Comparison of ENCODE assay signal across 8 mouse cellular contexts in the genomic region with DNA sequence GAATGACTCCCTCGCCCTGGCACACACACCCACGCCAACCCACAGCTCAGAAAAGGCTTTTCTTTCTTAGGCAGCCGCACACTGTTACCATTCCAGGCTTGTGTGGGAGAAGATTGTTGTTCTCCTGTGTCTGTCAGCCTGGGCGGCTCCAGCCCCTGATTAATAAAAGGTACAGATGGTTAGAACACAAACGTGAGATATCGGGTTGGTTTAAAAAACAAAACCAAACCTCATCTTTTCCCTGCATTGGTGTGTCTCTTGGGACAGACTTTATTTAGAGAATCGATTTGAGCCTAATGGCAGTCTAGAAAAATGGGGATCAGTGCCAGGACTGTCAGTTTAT. TPM values are rescaled to one million over a fixed set of nuclear protein-coding genes. Genes with fewer than 3 reads are reported as not detected.
A peak's percentile ranks its signal among the peaks of the same experiment; 100 is the strongest.
DNase-seq lines count a peak whose midpoint lies in the region; ATAC-seq and TF ChIP-seq lines count a peak whose summit lies in the region.

No protein-coding gene starts in this region.

- no peaks in the 10 kb centered on the region for H3K27me3 ChIP-seq in forebrain, postnatal 0 days (ENCODE audit: insufficient read depth, low read length)
- no peaks in the 10 kb centered on the region for H3K27me3 ChIP-seq in kidney, embryonic 15.5 days
- H3K27me3 ChIP-seq in limb, embryonic 14.5 days (ENCODE audit: control insufficient read depth, insufficient read depth, low read length) = no peaks in the 10 kb centered on the region
- no peaks in the 10 kb centered on the region for H3K27me3 ChIP-seq in neural tube, embryonic 11.5 days (ENCODE audit: control insufficient read depth, insufficient read depth, low read length)

- H3K27ac ChIP-seq in forebrain, postnatal 0 days (ENCODE audit: low read depth, low read length) = peak overlapping the region; percentile 96
- H3K27ac ChIP-seq in kidney, embryonic 15.5 days = peak overlapping the region; percentile 82
- H3K27ac ChIP-seq in limb, embryonic 14.5 days (replicated peaks; ENCODE audit: low read depth, low read length) = no peak overlapping the region
- H3K27ac ChIP-seq in neural tube, embryonic 11.5 days (ENCODE audit: low read depth, low read length) = 0 out of 2 replicates have a peak overlapping the region, but pooled peaks have one; percentile 39

- no peaks in the 10 kb centered on the region for H3K9me3 ChIP-seq in forebrain, postnatal 0 days (ENCODE audit: low read length)
- H3K9me3 ChIP-seq in kidney, embryonic 15.5 days (replicated peaks) = no peaks in the 10 kb centered on the region
- H3K9me3 ChIP-seq in limb, embryonic 14.5 days (ENCODE audit: control insufficient read depth, low read length) = no peaks in the 10 kb centered on the region
- no peaks in the 10 kb centered on the region for H3K9me3 ChIP-seq in neural tube, embryonic 11.5 days (ENCODE audit: control insufficient read depth, low read length)

- peaks cover 8% of the 10 kb centered on the region for H3K4me1 ChIP-seq in forebrain, postnatal 0 days (ENCODE audit: insufficient read depth)
- 0 out of 2 replicates have a peak, but pooled peaks cover 6% of the 10 kb centered on the region for H3K4me1 ChIP-seq in kidney, embryonic 15.5 days
- H3K4me1 ChIP-seq in limb, embryonic 14.5 days (ENCODE audit: control insufficient read depth, insufficient read depth, low read length) = no peaks in the 10 kb centered on the region
- H3K4me1 ChIP-seq in neural tube, embryonic 11.5 days (ENCODE audit: control insufficient read depth, insufficient read depth, low read length) = peaks cover 4% of the 10 kb centered on the region; the same call in 1 of the 2 replicates

- peak overlapping the region; percentile 84 for H3K4me2 ChIP-seq in forebrain, postnatal 0 days (ENCODE audit: low read depth)
- peak overlapping the region; percentile 92 for H3K4me2 ChIP-seq in kidney, embryonic 15.5 days
- peak overlapping the region; percentile 72 for H3K4me2 ChIP-seq in limb, embryonic 14.5 days (replicated peaks; ENCODE audit: low read depth, low read length, severe bottlenecking)
- peak overlapping the region; percentile 87 for H3K4me2 ChIP-seq in neural tube, embryonic 11.5 days (ENCODE audit: low read depth)

- peak; percentile 34 for DNase-seq in embryo, embryonic 10 days (ENCODE audit: low spot score)
- DNase-seq in embryo, embryonic 9.5 days (ENCODE audit: extremely low spot score) = no peak
- peak; percentile 6 for DNase-seq in c-Kit-negative CD71-positive TER-119-positive erythroid progenitor cells, embryonic 14.5 days (ENCODE audit: low read depth, low spot score)
- DNase-seq in forebrain, postnatal 0 days = peak; percentile 73
- peak; percentile 6 for DNase-seq in limb, embryonic 14.5 days (ENCODE audit: low spot score)
- no peak for DNase-seq in neural tube, embryonic 11.5 days (ENCODE audit: low spot score)

- ATAC-seq in forebrain, postnatal 0 days = no peak
- no peak for ATAC-seq in kidney, embryonic 15.5 days (replicated peaks; ENCODE audit: low FRiP score)
- ATAC-seq in limb, embryonic 14.5 days (ENCODE audit: low FRiP score, low read depth) = no peak
- no peak for ATAC-seq in neural tube, embryonic 11.5 days (ENCODE audit: insufficient read depth, low FRiP score, low TSS enrichment)
- no peak for ATAC-seq in megakaryocyte progenitor cell, adult 5-6 weeks (replicated peaks; ENCODE audit: poor library complexity)

- TF ChIP-seq CTCF in forebrain, postnatal 0 days (IDR thresholded peaks at IDR 0.05; ENCODE audit: low read depth) = no peak

- TF ChIP-seq POLR2A in limb, embryonic 14.5 days (IDR thresholded peaks at IDR 0.05; ENCODE audit: borderline replicate concordance, extremely low read depth, insufficient read depth, insufficient read length) = no peak

- peak overlapping the region; percentile 90 for H3K9ac ChIP-seq in forebrain, postnatal 0 days
- peak overlapping the region; percentile 68 for H3K9ac ChIP-seq in kidney, embryonic 15.5 days
- H3K9ac ChIP-seq in limb, embryonic 14.5 days (ENCODE audit: low read depth, low read length, severe bottlenecking) = peak overlapping the region; percentile 77
- peak overlapping the region; percentile 81 for H3K9ac ChIP-seq in neural tube, embryonic 11.5 days (ENCODE audit: low read length)

- H3K36me3 ChIP-seq in forebrain, postnatal 0 days (ENCODE audit: insufficient read depth) = no peaks in the 10 kb centered on the region
- H3K36me3 ChIP-seq in kidney, embryonic 15.5 days = no peaks in the 10 kb centered on the region
- H3K36me3 ChIP-seq in limb, embryonic 14.5 days (ENCODE audit: control insufficient read depth, insufficient read depth, low read length) = no peaks in the 10 kb centered on the region
- H3K36me3 ChIP-seq in neural tube, embryonic 11.5 days (ENCODE audit: control insufficient read depth, insufficient read depth, low read length) = no peaks in the 10 kb centered on the region

- WGBS in forebrain, postnatal 0 days = 1% methylated on average over 7 of the region's 7 CpGs
- WGBS in kidney, embryonic 15.5 days = 7% methylated on average over 7 of the region's 7 CpGs
- WGBS in limb, embryonic 14.5 days = 5% methylated on average over 7 of the region's 7 CpGs
- 14% methylated on average over 7 of the region's 7 CpGs for WGBS in neural tube, embryonic 11.5 days

- peak overlapping the region; percentile 93 for H3K4me3 ChIP-seq in forebrain, postnatal 0 days (ENCODE audit: low read depth, low read length)
- H3K4me3 ChIP-seq in kidney, embryonic 15.5 days (replicated peaks) = peak overlapping the region; percentile 96
- peak overlapping the region; percentile 85 for H3K4me3 ChIP-seq in limb, embryonic 14.5 days (replicated peaks; ENCODE audit: low read length)
- peak overlapping the region; percentile 81 for H3K4me3 ChIP-seq in neural tube, embryonic 11.5 days (ENCODE audit: low read depth, low read length)

RNA-seq across cellular contexts. Expression of gene Ankrd28, which starts 0.9 kb away (rescaled TPM):
- 27.5 and 29.1 TPM in 2 replicates for total RNA-seq in forebrain, postnatal 0 days (2014; rRNA removed)
- 5.6 and 6.9 TPM in 2 replicates for polyA plus RNA-seq in forebrain, postnatal 0 days (2015; fragmentation: Nextera tagmentation; extraction: Ambion mirVana)
- polyA plus RNA-seq in kidney, embryonic 15.5 days (2015; fragmentation: Nextera tagmentation; extraction: Ambion mirVana) = 7.3 and 8.4 TPM in 2 replicates
- 16.6 and 17.2 TPM in 2 replicates for polyA plus RNA-seq in limb, embryonic 14.5 days (2012; rRNA removed)
- 11.7 and 12.7 TPM in 2 replicates for polyA plus RNA-seq in limb, embryonic 14.5 days (2014; fragmentation: Nextera tagmentation; extraction: Ambion mirVana)
- 10.2 and 10.5 TPM in 2 replicates for polyA plus RNA-seq in neural tube, embryonic 11.5 days (2014; fragmentation: Nextera tagmentation; extraction: Ambion mirVana)
- total RNA-seq in megakaryocyte progenitor cell, adult 5-6 weeks (2015) = 131 and 140 TPM in 2 replicates
- 186 and 238 TPM in 2 replicates for total RNA-seq in megakaryocyte progenitor cell, adult 5-6 weeks (2017)

Comparison
In these comparisons a context has a peak if more than half of its experiments do, and no peak if none do; other contexts are left out.
1. DNase-seq: peak in embryo, embryonic 10 days (single experiment), c-Kit-negative CD71-positive TER-119-positive erythroid progenitor cells, embryonic 14.5 days (single experiment), forebrain, postnatal 0 days (single experiment) and limb, embryonic 14.5 days (single experiment); none in embryo, embryonic 9.5 days (single experiment) and neural tube, embryonic 11.5 days (single experiment).
2. Peak in every context shown above with its lines, with median percentiles within 50 percentile points of each other: H3K4me2 ChIP-seq, H3K4me3 ChIP-seq and H3K9ac ChIP-seq.